Mouse (Mus musculus) CH12.LX (cell line): ENCODE measurements at regions not wholly inside any gene's neighbourhood (a gene's known extent, or its start where the extent isn't known, plus 50 kb on each side); places are given as distances from the start of the nearest gene placed in this dataset.
A peak's percentile ranks its signal among the peaks of the same experiment; 100 is the strongest.

Experiments used
- DNase-seq: peaks from one replicate; pipeline ENCODE4 v3.0.0-alpha.2; 2013; ENCODE audit errors: extremely low read depth
- H3K27ac ChIP-seq: 2 replicates; pipeline ENCODE4 v1.5.1; 2012; ENCODE audit warnings: low read depth, mild to moderate bottlenecking, control low read depth, moderate library complexity; ENCODE audit not compliant: insufficient read depth
- H3K27me3 ChIP-seq: replicated peaks from 2 replicates; pipeline ENCODE3; 2012; ENCODE audit warnings: inconsistent platforms
- H3K36me3 ChIP-seq, 2 experiments: replicated peaks in 1 of 2; 2 replicates each; pipeline versions ENCODE3 to v1.6.1; 2012; ENCODE audit warnings: inconsistent platforms in 1 of 2, low read length in 1 of 2, mild to moderate bottlenecking in 1 of 2, mixed read lengths in 1 of 2, moderate library complexity in 1 of 2; ENCODE audit not compliant: control insufficient read depth in 1 of 2, insufficient read depth in 1 of 2
- H3K4me1 ChIP-seq, 2 experiments: 2 replicates each; pipeline ENCODE4 v1.6.1; 2012; ENCODE audit warnings: inconsistent platforms in 1 of 2, moderate library complexity in 1 of 2; ENCODE audit not compliant: insufficient read depth in 2 of 2, control insufficient read depth in 1 of 2
- H3K4me2 ChIP-seq: 2 replicates; pipeline ENCODE4 v1.6.1; 2012; ENCODE audit warnings: low read depth, mild to moderate bottlenecking, control low read depth; ENCODE audit not compliant: poor library complexity, insufficient read depth, severe bottlenecking
- H3K4me3 ChIP-seq, 3 experiments: fragments of 150-350 bp in 1 of 3; sonication (generic) in 1 of 3; replicated peaks in 1 of 3; 2 replicates each; pipeline versions ENCODE3 to v1.5.1; 2011 to 2012; ENCODE audit warnings: low read depth in 2 of 3, low read length in 2 of 3, mild to moderate bottlenecking in 2 of 3, moderate library complexity in 2 of 3, control low read depth in 1 of 3, improper control_type of control experiment in 1 of 3, inconsistent platforms in 1 of 3, mixed read lengths in 1 of 3; ENCODE audit not compliant: poor library complexity in 1 of 3
- H3K79me2 ChIP-seq: replicated peaks from 2 replicates; pipeline ENCODE4 v1.6.1; 2012; ENCODE audit warnings: mild to moderate bottlenecking, moderate library complexity; ENCODE audit not compliant: control insufficient read depth, poor library complexity, insufficient read depth, severe bottlenecking; ENCODE audit errors: extremely low read depth
- H3K9ac ChIP-seq: 2 replicates; pipeline ENCODE4 v1.6.1; 2012; ENCODE audit warnings: low read depth, mild to moderate bottlenecking, control low read depth, moderate library complexity; ENCODE audit not compliant: insufficient read depth
- H3K9me3 ChIP-seq: replicated peaks from 2 replicates; pipeline ENCODE3; 2012; ENCODE audit warnings: low read length, inconsistent platforms, mixed read lengths
- ETS1 ChIP-seq: conservative IDR thresholded peaks from 2 replicates; pipeline ENCODE4 v1.6.1; 2012; ENCODE audit warnings: low read depth, mild to moderate bottlenecking, inconsistent platforms, low read length, improper control_type of control experiment, moderate library complexity
- IRF4 ChIP-seq: IDR thresholded peaks from 2 replicates; pipeline ENCODE4 v1.6.1; 2014; ENCODE audit warnings: low read depth, mild to moderate bottlenecking, inconsistent platforms, low read length, improper control_type of control experiment
- JUN ChIP-seq: IDR thresholded peaks from 2 replicates; pipeline ENCODE4 v1.6.1; 2011; ENCODE audit warnings: low read depth, mild to moderate bottlenecking, low read length, improper control_type of control experiment, moderate library complexity; ENCODE audit not compliant: insufficient read depth
- JUND ChIP-seq: conservative IDR thresholded peaks from 2 replicates; pipeline ENCODE4 v1.6.1; 2011; ENCODE audit warnings: low read depth, low read length, improper control_type of control experiment
- KAT2A ChIP-seq: IDR thresholded peaks from 2 replicates; pipeline ENCODE4 v1.6.1; 2012; ENCODE audit warnings: low read length, improper control_type of control experiment, inconsistent platforms; ENCODE audit not compliant: insufficient replicate concordance
- MAFK ChIP-seq: IDR thresholded peaks from 2 replicates; pipeline ENCODE4 v1.6.1; 2011; ENCODE audit warnings: low read length, improper control_type of control experiment; ENCODE audit not compliant: insufficient replicate concordance
- POLR2AphosphoS2 ChIP-seq: IDR thresholded peaks from 2 replicates; pipeline ENCODE4 v1.6.1; 2011; ENCODE audit warnings: low read depth, low read length, improper control_type of control experiment
- UBTF ChIP-seq: IDR thresholded peaks from 2 replicates; pipeline ENCODE4 v1.6.1; 2012; ENCODE audit warnings: low read depth, mild to moderate bottlenecking, inconsistent platforms, low read length, improper control_type of control experiment, moderate library complexity
- dilution Hi-C: fragments of 300-500 bp; cut with MboI; formaldehyde crosslinking; loops from 2 replicates; pipeline ENCODE4 v1.14.3; 2020; ENCODE audit warnings: low sequenced_read_pairs; ENCODE audit not compliant: extremely low pct_unique_long_range_greater_than_20kb, extremely low pct_ligation_motif_present
- in situ Hi-C: fragments of 300-500 bp; cut with MboI; formaldehyde crosslinking; loops from 3 replicates; pipeline ENCODE4 v1.14.3; 2019; ENCODE audit warnings: low sequenced_read_pairs, low pct_ligation_motif_present, low pct_unique_long_range_greater_than_20kb, mixed read lengths

GRCm38 (mm10) chr5:107036475-107036874 lies 72.4 kb downstream of the Cdc7 start:
- no peaks in the 10 kb centered on the region for H3K27me3 ChIP-seq
- no peak for DNase-seq
- no peak for TF ChIP-seq UBTF
- TF ChIP-seq MAFK, result 0 out of 2 replicates have a peak, but pooled peaks have one; percentile 36
- TF ChIP-seq, all 38 proteins: peak for 1
- no peaks in the 10 kb centered on the region for H3K36me3 ChIP-seq
- H3K79me2 ChIP-seq, result no peaks in the 10 kb centered on the region
- H3K9me3 ChIP-seq, result peaks cover 4% of the 10 kb centered on the region
- H3K4me3 ChIP-seq, result no peak overlapping the region
- H3K4me2 ChIP-seq, result no peak overlapping the region
- in situ Hi-C loops (no loop called here), dilution Hi-C loops (no loop called here)
- H3K27ac ChIP-seq, result no peak overlapping the region
- H3K4me1 ChIP-seq, result peaks cover 0 to 16% of the 10 kb centered on the region in 2 experiments; a peak in 2 of 4 replicates
- H3K9ac ChIP-seq, result no peak overlapping the region

GRCm38 (mm10) chr5:107037087-107037486 lies 73.0 kb downstream of the Cdc7 start:
- no peak overlapping the region for H3K4me3 ChIP-seq
- dilution Hi-C loops, result no loop called here
- DNase-seq, result no peak

GRCm38 (mm10) chr5:107039340-107039739 lies 75.2 kb downstream of the Cdc7 start:
- Histone ChIP-seq H3K9me3 (peaks cover 4% of the 10 kb centered on the region), H3K79me2 (no peaks in the 10 kb centered on the region), H3K9ac (no peak overlapping the region), H3K4me1 (peaks cover 0 to 11% of the 10 kb centered on the region in 2 experiments; a peak in 2 of 4 replicates)
- no peak for TF ChIP-seq POLR2AphosphoS2
- TF ChIP-seq, all 38 proteins: peak for 0
- in situ Hi-C loops, result no loop called here
- Histone ChIP-seq H3K4me2 (no peak overlapping the region), H3K27me3 (no peaks in the 10 kb centered on the region), H3K27ac (no peak overlapping the region), H3K36me3 (no peaks in the 10 kb centered on the region), H3K4me3 (no peak overlapping the region)
- dilution Hi-C loops, result no loop called here
- DNase-seq, result no peak

More at GRCm38 (mm10) chr5:107037087-107037486, 73.0 kb downstream of the Cdc7 start:
- Histone ChIP-seq H3K9ac (no peak overlapping the region), H3K27me3 (no peaks in the 10 kb centered on the region), H3K79me2 (no peaks in the 10 kb centered on the region), H3K9me3 (peaks cover 4% of the 10 kb centered on the region), H3K4me2 (no peak overlapping the region), H3K27ac (no peak overlapping the region), H3K4me1 (peaks cover 0 to 14% of the 10 kb centered on the region in 2 experiments; a peak in 2 of 4 replicates), H3K36me3 (no peaks in the 10 kb centered on the region)
- no peak for TF ChIP-seq KAT2A
- no peak for TF ChIP-seq JUND
- no peak for TF ChIP-seq IRF4
- TF ChIP-seq ETS1, result no peak
- TF ChIP-seq JUN, result no peak
- in situ Hi-C loops, result no loop called here
